27 mouse cellular contexts compared by ENCODE assay signal in genomic region chr7:125313604-125314003, GRCm38 (mm10).
"Had no signal": no experiment of that assay in that cellular context is flagged by ENCODE, and none has a peak within 500 bp of the region (broad histone marks: within the 10 kb centered on the region; RNA-seq: fewer than 3 reads in every experiment).

No protein-coding gene starts in this region.

- H3K9ac ChIP-seq: embryonic facial prominence, embryonic 12.5 days; embryonic facial prominence, embryonic 13.5 days; embryonic facial prominence, embryonic 15.5 days; forebrain, embryonic 12.5 days; forebrain, embryonic 13.5 days; forebrain, postnatal 0 days had no signal

- H3K27ac ChIP-seq: embryonic facial prominence, embryonic 10.5 days; embryonic facial prominence, embryonic 12.5 days; embryonic facial prominence, embryonic 13.5 days; embryonic facial prominence, embryonic 15.5 days; forebrain, embryonic 10.5 days; forebrain, embryonic 12.5 days; forebrain, embryonic 13.5 days; gastrocnemius, adult 2 months; heart, adult 2 months; heart, embryonic 10.5 days had no signal

- H3K9me3 ChIP-seq: embryonic facial prominence, embryonic 10.5 days; embryonic facial prominence, embryonic 12.5 days; embryonic facial prominence, embryonic 13.5 days; embryonic facial prominence, embryonic 15.5 days; forebrain, embryonic 10.5 days; forebrain, embryonic 12.5 days; forebrain, embryonic 13.5 days; heart, embryonic 10.5 days had no signal

- ATAC-seq: forebrain, embryonic 13.5 days; forebrain, embryonic 16.5 days; forebrain, postnatal 0 days had no signal

- H3K4me1 ChIP-seq: embryonic facial prominence, embryonic 10.5 days; embryonic facial prominence, embryonic 12.5 days; embryonic facial prominence, embryonic 13.5 days; embryonic facial prominence, embryonic 15.5 days; forebrain, embryonic 10.5 days; forebrain, embryonic 12.5 days; heart, embryonic 10.5 days had no signal

- H3K4me3 ChIP-seq: embryonic facial prominence, embryonic 10.5 days; embryonic facial prominence, embryonic 12.5 days; embryonic facial prominence, embryonic 13.5 days; embryonic facial prominence, embryonic 15.5 days; erythroblast, embryonic 14.5 days; forebrain, embryonic 10.5 days; forebrain, embryonic 12.5 days; forebrain, embryonic 13.5 days; gastrocnemius, adult 2 months; heart, adult 2 months; heart, embryonic 10.5 days had no signal

- DNase-seq: cerebellum, adult 8-10 months; cerebellum, adult 9-10 months; cerebellum, adult 9-11 months; cerebellum, postnatal 10 days; cerebellum, postnatal 14 days; cerebellum, postnatal 25 days; cerebellum, postnatal 36 days; embryo, embryonic 11 days; forebrain, postnatal 0 days; gastrocnemius, adult 2 months; gastrocnemius, postnatal 10 days; gastrocnemius, postnatal 14 days; gastrocnemius, postnatal 25 days; gastrocnemius, postnatal 36 days; heart, adult 11 months; heart, adult 18-20 months; heart, adult 2 months had no signal

- H3K4me2 ChIP-seq: embryonic facial prominence, embryonic 12.5 days; embryonic facial prominence, embryonic 13.5 days; embryonic facial prominence, embryonic 15.5 days; forebrain, embryonic 12.5 days; forebrain, embryonic 13.5 days had no signal

- H3K36me3 ChIP-seq: embryonic facial prominence, embryonic 10.5 days; embryonic facial prominence, embryonic 12.5 days; embryonic facial prominence, embryonic 13.5 days; embryonic facial prominence, embryonic 15.5 days; forebrain, embryonic 10.5 days; forebrain, embryonic 12.5 days; heart, embryonic 10.5 days had no signal

- H3K27me3 ChIP-seq: embryonic facial prominence, embryonic 12.5 days; embryonic facial prominence, embryonic 13.5 days; embryonic facial prominence, embryonic 15.5 days; forebrain, embryonic 12.5 days; forebrain, embryonic 13.5 days had no signal
